Mouse (Mus musculus) layer of hippocampus, postnatal 10 days (tissue): ENCODE measurements around the gene Slc39a9. TPM values are rescaled to one million over a fixed set of nuclear protein-coding genes. Genes with fewer than 3 reads are reported as not detected.

Source experiments
- DNase-seq, 2 experiments: peaks; one replicate each; pipeline ENCODE4 v3.0.0; 2021; ENCODE audit warnings: low spot score in 2 of 2
- long read RNA-seq: library from polyadenylated mRNA; stranded (forward); transcript quantifications from one replicate; pipeline ENCODE4 v2.0.0, GENCODE M21; 2023
- total RNA-seq, 2 experiments: library from RNA; stranded (reverse); gene quantifications; 2 replicates each; pipeline ENCODE4 v1.2.3; 2021

Gene Slc39a9
- 10 to 100 TPM; 41.9 to 42.6 TPM for total RNA-seq
- long read RNA-seq, full-length matches to known transcripts = 8 of 24 reads
- long read RNA-seq, partial matches to known transcripts = 3 of 24 reads
- long read RNA-seq, other reads (novel, unspliced or antisense) = 13 of 24 reads

GRCm38 (mm10) chr12:80643693-80644505 is at the start of gene Slc39a9, which contains the start of gene Erh:
TSS of gene Slc39a9 (plus strand) at chr12:80643883.
TSS of gene Erh (minus strand) at chr12:80644341.
- DNase-seq = peak; percentile 90 to 91

GRCm38 (mm10) chr12:80594141-80594540 is 49.5 kb upstream of the Slc39a9 start:
- no peak for DNase-seq

GRCm38 (mm10) chr12:80594781-80595180 is 48.9 kb upstream of the Slc39a9 start:
- DNase-seq = no peak

- no peak for DNase-seq
Observed at GRCm38 (mm10) chr12:80595566-80595965, 48.1 kb upstream of the Slc39a9 start.

DNA sequence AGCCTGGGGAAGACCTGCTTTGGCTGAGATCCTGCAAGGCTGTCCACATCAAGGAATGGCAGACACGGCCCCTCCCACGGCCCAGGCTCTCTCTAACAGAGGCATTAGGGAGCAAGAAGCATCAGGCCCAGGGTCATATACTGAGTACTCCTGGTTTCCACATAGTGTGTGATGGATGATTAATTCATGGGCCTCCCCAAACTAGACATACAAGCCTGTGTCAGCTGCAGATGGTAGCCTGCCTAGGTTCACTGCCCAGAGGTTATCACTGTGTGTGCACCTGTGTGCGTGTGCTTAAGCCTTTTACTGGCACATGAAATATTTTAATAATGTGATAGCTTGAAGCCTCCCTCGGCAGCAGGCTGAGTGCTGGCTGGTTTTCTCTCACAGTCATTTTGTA is 47.7 kb upstream of the Slc39a9 start:
- no peak for DNase-seq

GRCm38 (mm10) chr12:80598236-80598635 is 45.4 kb upstream of the Slc39a9 start:
- DNase-seq = no peak

DNA sequence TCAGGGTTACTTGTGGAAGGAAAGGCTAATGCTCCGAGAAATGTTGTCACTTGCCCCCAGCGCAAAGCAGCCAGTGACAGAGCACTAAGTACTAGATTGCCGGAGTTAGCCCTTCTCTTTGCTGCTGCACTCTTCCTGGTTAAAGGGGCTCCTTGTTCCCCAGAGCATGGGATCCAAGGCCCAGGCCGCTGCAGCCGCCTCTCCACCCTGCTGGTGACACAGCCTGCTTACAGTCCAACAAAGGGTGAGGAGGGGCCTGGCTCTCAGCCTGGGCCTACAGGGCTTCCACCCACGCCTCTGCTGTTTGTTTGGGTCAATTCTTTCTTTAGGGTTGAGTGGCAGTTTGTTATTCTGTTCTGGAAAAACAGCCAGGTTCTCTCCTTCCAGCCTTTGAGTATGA is 44.9 kb upstream of the Slc39a9 start:
- DNase-seq = peak; percentile 66 to 70

- DNase-seq = no peak
Observed at GRCm38 (mm10) chr12:80601597-80602269, 42.0 kb upstream of the Slc39a9 start.

DNA sequence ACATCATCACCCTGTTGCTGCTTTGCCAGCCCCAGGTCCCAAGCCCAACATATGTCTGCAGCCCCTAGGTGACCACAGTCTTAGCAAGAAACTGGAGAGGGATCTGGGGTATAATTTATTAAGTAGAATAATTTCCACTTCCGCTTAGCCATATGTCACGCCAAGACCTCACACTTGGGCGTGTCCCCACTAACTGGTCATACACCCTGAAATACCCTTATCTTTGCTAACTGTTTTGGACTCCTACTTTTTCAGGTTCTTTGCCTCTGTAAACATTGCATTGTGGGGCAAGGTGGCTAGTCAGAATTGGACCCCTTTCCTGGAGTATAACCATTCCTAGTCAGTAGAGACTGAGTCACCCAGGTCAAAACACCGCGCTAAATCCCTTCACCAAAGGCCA is 41.3 kb upstream of the Slc39a9 start:
- DNase-seq = no peak

GRCm38 (mm10) chr12:80603566-80603965 is 40.1 kb upstream of the Slc39a9 start:
- peak; percentile 54 to 60 for DNase-seq

- DNase-seq = peak in 1 of 2 experiments; percentile 28
Observed at GRCm38 (mm10) chr12:80604218-80604617, 39.5 kb upstream of the Slc39a9 start.

- no peak for DNase-seq
Observed at GRCm38 (mm10) chr12:80608576-80608975, 35.1 kb upstream of the Slc39a9 start.

DNA sequence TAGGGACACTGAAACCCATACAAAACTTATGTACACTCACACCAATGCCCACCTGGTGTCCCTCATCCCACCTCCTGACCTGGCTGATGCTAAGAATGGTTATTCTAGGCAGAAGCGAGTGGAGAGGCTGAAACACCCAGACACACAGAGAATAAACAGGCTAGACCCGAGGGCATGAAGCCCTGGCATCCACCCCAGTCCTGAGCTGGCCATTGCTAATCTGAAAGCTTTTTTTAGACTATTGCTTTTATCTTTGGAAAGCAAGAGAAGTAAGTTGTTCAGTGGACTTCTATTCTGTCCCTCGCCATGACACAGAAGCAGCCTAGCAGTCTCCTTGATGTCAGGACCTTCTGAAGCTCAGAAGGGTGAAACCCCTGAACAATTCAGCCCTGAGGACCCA is 33.8 kb upstream of the Slc39a9 start:
- no peak for DNase-seq

DNA sequence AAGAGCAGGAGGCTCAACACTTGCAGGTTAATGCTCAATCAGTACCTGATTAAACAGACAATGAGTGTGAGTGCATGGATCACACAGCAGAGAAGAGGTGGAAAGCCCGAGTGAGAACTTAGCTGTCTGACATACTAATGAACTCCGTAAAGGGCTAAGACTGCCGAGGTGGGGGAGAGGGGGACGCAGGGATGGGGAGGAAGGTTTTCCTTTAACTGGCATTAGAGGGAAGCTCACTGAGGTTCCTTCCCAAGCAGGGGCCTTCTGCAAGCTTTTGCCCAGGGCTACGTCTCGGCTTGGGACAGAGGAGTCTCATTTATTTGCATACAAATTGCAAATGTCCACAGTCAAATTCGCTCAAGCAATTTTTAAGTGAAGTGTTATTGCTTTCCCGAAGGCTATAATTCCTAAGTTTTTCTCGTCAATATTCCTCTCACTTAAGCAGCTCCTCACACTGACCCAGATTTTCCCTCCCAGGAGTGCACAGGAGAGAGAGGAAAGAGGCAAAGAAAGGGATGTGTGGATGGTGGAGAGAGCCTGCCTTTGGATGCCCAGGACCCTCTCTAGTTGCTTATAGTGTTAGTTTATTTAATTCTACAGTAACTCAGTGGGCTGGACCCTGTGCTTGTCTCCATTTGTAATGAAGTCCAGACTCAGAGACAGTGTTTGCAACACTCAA is 31.4 kb upstream of the Slc39a9 start:
- DNase-seq = no peak

DNA sequence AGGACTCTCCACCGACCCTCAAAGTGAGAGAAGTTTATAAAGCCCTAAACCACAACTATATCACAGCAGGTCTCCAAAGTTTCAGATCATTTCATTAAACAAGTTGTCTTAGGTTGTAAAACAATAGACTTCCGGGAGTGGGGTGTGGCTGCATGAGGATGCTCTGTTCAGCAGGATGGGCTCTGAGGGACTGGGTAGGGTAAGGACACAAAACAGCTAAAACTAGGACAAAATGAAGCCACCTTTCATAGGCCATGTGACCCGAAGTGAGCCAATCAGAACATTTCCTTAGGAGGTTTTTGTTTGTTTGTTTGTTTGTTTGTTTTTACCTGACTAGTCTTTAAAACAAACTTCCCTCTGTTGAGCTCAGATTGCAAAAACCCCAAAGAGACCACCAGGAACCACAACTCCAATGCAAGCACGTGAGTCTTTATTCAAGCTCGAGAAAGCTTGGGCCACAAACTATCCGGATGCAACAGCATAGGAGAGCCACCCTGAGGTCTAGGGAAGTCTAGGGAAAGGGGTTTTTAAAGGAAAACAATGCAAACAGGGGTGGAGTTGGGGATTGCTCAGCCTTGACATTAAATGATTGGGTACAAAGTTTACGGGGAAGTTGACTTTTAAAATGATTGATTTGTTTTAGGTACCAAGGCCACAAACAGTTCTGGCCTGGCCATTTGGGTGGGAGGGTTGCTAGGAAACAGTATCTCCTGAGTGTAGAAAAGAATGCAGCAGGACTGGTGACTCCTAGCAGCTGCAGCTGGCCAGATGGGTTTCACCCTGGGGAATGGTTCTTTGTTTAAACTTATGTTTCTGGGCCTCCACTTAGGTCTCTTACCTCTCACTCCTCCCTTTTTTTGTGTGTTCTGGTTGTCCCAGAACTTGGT is 28.1 kb upstream of the Slc39a9 start:
- DNase-seq = no peak

- DNase-seq = no peak
Observed at GRCm38 (mm10) chr12:80620501-80620900, 23.2 kb upstream of the Slc39a9 start.

GRCm38 (mm10) chr12:80631790-80632189 is 11.9 kb upstream of the Slc39a9 start:
- no peak for DNase-seq

DNA sequence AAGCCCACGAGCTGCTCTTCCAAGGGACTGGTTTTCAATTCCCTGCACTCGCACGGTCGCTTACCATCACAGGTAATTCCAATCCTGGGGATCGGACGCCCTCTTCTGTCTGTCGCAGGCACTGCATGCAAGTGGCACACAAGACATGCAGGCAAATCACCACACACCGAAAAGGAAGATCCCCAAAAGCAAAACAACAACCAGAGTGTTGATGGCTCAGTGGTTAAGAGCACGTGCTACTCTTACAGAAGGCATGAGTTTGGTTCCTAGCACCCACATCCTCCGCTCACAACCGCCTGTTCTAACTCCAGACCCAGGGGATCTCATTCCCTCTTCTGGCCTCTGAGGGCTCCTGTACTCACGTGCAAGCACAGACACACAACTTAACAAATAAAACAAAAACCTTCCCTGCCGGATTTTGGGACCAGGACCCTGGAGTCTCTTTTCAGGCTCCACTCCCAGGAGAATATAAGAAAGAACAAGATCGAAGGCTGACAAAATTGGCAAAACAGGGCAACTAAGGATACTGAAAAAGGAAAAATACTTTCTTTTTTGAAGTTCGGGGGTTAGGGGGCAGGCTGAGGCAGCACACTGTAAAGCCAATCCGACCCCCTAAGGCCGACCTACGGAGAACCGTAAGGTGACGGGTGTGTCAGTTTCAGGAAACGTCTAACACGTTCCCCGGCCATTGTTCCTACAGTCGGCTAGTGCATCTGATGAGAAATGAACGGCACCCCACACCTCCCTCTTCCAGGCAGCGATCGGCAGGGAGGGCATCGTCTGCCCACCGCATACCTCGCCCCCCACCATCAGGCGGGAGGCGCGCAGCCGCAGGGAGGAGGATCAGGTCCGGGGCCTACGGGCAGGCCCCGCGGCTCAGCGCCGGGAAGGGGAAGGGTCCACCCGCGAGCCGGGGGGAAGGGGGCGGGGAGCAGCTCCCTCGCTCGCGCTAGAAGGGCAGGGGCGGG is 674 bp upstream of the Slc39a9 start:
- DNase-seq = peak; percentile 57 to 66

DNA sequence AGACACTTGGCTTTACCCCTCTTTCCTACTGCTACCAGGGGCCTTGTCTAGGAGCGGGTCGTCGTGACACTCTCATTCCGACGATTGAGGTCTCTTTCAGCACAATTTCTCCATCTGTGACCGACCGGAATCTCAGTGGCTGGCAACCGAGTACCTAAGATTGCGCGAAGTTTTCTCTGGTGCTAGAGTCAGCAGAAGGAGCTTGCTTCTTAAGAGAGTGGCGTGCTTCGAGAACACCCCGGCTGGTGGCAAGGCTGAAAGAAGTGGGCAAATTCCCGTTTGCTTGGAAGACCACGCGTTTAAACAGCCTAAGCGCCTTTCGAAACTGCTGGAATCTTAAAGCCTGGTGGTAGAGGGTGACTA is 804 bp downstream of the Slc39a9 start:
- DNase-seq = no peak

DNA sequence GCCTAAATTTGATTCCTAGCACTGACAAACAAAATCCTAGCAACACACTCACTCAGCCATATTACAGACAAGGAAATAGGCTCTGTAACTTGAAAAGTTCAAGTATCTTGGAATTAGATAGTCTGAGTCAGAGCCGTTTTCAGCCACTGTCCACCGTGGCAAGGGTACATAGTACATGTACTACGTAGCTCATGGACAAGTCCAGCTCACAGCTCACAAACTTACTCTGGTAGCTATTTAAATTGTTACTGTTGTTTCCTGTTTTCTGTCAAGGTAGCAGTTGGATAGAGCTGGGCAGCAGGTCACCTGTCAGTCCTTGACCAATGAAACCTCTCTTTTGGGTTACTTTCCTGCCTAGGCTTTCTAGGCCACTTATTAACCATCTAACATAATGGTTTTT is 2.7 kb downstream of the Slc39a9 start:
- DNase-seq = no peak
